Mouse (Mus musculus): Measurements from ENCODE around the gene Sp2.

GRCm38 (mm10) chr11:96996773-96997379 is 14.1 kb upstream of the Sp2 start:
- TF ChIP-seq CTCF (IDR thresholded peaks at IDR 0.05; ENCODE audit: control insufficient read depth, insufficient read depth, insufficient read length) (no peak), USF1 (IDR thresholded peaks at IDR 0.05; ENCODE audit: low read depth) (no peak), CEBPB (IDR thresholded peaks at IDR 0.05; ENCODE audit: low read depth) (no peak), MYOD1 (IDR thresholded peaks at IDR 0.05; ENCODE audit: control insufficient read depth, insufficient read length, low read depth) (no peak)

Measured in C2C12 (cell line).